Mouse (Mus musculus) monocyte, adult 5-6 weeks (primary cell): ENCODE data around the gene Prune2. TPM values are rescaled to one million over a fixed set of nuclear protein-coding genes. Genes with fewer than 3 reads are reported as not detected.

ENCODE experiments used
- total RNA-seq: library from RNA; stranded (forward); fragments of 200-1000, 200-491, 200-594 nt; gene quantifications from 3 replicates; pipeline ENCODE4 v1.2.3, GENCODE M21; 2017

The Prune2 gene
- total RNA-seq, 1 experiment from 2014 or later: not detected

Other genes with a start within 250 kb of the Prune2 start
- 48.0 to 86.5 TPM (median 52.3 TPM) in 3 replicates for gene Vps13a, start 175.2 kb upstream of the Prune2 start, total RNA-seq
- gene Foxb2, start 82.3 kb upstream of the Prune2 start, total RNA-seq: not detected in 3 replicates